Mouse (Mus musculus) MEL (cell line): ENCODE measurements around the gene Trpm1. TPM values are rescaled to one million over a fixed set of nuclear protein-coding genes. Genes with fewer than 3 reads are reported as not detected.

ENCODE experiments used
- DNase-seq: peaks from one replicate; pipeline ENCODE4 v3.0.0; 2011; ENCODE audit warnings: low read depth, low spot score
- H3K27ac ChIP-seq: 2 replicates; pipeline ENCODE4 v1.5.1; 2012; ENCODE audit warnings: low read depth, mild to moderate bottlenecking, control low read depth, low read length, moderate library complexity; ENCODE audit not compliant: control insufficient read depth
- H3K27me3 ChIP-seq, 2 experiments: fragments of 150-350 bp in 1 of 2; sonication (generic) in 1 of 2; 2 replicates each; pipeline ENCODE4 v1.6.1; 2012; ENCODE audit warnings: low read length in 2 of 2, mild to moderate bottlenecking in 2 of 2, improper control_type of control experiment in 1 of 2, moderate library complexity in 1 of 2; ENCODE audit not compliant: insufficient read depth in 2 of 2, control insufficient read depth in 1 of 2
- H3K36me3 ChIP-seq, 2 experiments: 2 replicates each; pipeline ENCODE4 v1.6.1; 2012 to 2014; ENCODE audit warnings: low read length in 2 of 2, improper control_type of control experiment in 1 of 2, inconsistent platforms in 1 of 2, mild to moderate bottlenecking in 1 of 2; ENCODE audit not compliant: insufficient read depth in 2 of 2, control insufficient read depth in 1 of 2
- H3K4me1 ChIP-seq, 2 experiments: fragments of 150-350 bp in 1 of 2; sonication (generic) in 1 of 2; 2 replicates each; pipeline ENCODE4 v1.6.1; 2012; ENCODE audit warnings: low read length in 2 of 2, improper control_type of control experiment in 1 of 2, mild to moderate bottlenecking in 1 of 2; ENCODE audit not compliant: insufficient read depth in 2 of 2, control insufficient read depth in 1 of 2
- H3K4me3 ChIP-seq, 2 experiments: fragments of 150-350 bp in 1 of 2; sonication (generic) in 1 of 2; 2 replicates each; pipeline ENCODE4 v1.5.1; 2012; ENCODE audit warnings: low read depth in 2 of 2, low read length in 2 of 2, mild to moderate bottlenecking in 2 of 2, moderate library complexity in 2 of 2, control low read depth in 1 of 2, improper control_type of control experiment in 1 of 2; ENCODE audit not compliant: control insufficient read depth in 1 of 2, insufficient read depth in 1 of 2
- H3K79me2 ChIP-seq: 2 replicates; pipeline ENCODE4 v1.6.1; 2012; ENCODE audit warnings: mild to moderate bottlenecking, low read length, moderate library complexity; ENCODE audit not compliant: control insufficient read depth, poor library complexity, insufficient read depth
- H3K9ac ChIP-seq: 2 replicates; pipeline ENCODE4 v1.6.1; 2012; ENCODE audit warnings: low read depth, mild to moderate bottlenecking, control low read depth, low read length, moderate library complexity; ENCODE audit not compliant: control insufficient read depth, poor library complexity, severe bottlenecking
- H3K9me3 ChIP-seq: fragments of 150-350 bp; sonication (generic); replicated peaks from 2 replicates; pipeline ENCODE4 v1.6.1; 2012; ENCODE audit warnings: mild to moderate bottlenecking, low read length, improper control_type of control experiment, moderate library complexity; ENCODE audit not compliant: insufficient read depth
- CHD1 ChIP-seq: IDR thresholded peaks from 2 replicates; pipeline ENCODE4 v1.6.1; 2012; ENCODE audit warnings: low read depth, mild to moderate bottlenecking, inconsistent platforms, low read length, improper control_type of control experiment
- CHD2 ChIP-seq: IDR thresholded peaks from 2 replicates; pipeline ENCODE4 v1.6.1; 2011; ENCODE audit warnings: low read length, improper control_type of control experiment
- E2F4 ChIP-seq: IDR thresholded peaks from 2 replicates; pipeline ENCODE4 v1.6.1; 2011; ENCODE audit warnings: low read depth, low read length, improper control_type of control experiment, borderline replicate concordance
- EP300 ChIP-seq, 2 experiments: IDR thresholded peaks; 2 replicates each; pipeline ENCODE4 v1.6.1; 2011; ENCODE audit warnings: improper control_type of control experiment in 2 of 2, low read length in 2 of 2, low read depth in 1 of 2, mild to moderate bottlenecking in 1 of 2
- ETS1 ChIP-seq: IDR thresholded peaks from 2 replicates; pipeline ENCODE4 v1.6.1; 2012; ENCODE audit warnings: low read depth, mild to moderate bottlenecking, inconsistent platforms, low read length, improper control_type of control experiment, moderate library complexity
- HCFC1 ChIP-seq: IDR thresholded peaks from 2 replicates; pipeline ENCODE4 v1.6.1; 2012; ENCODE audit warnings: low read depth, mild to moderate bottlenecking, inconsistent platforms, low read length, improper control_type of control experiment, moderate library complexity
- JUND ChIP-seq: IDR thresholded peaks from 2 replicates; pipeline ENCODE4 v1.6.1; 2011; ENCODE audit warnings: low read depth, mild to moderate bottlenecking, improper control_type of control experiment, low read length
- MAZ ChIP-seq: IDR thresholded peaks from 2 replicates; pipeline ENCODE4 v1.6.1; 2012; ENCODE audit warnings: low read depth, mild to moderate bottlenecking, inconsistent platforms, low read length, improper control_type of control experiment
- MEF2A ChIP-seq: IDR thresholded peaks from 2 replicates; pipeline ENCODE4 v1.6.1; 2014; ENCODE audit warnings: low read depth, mild to moderate bottlenecking, inconsistent platforms, low read length, improper control_type of control experiment; ENCODE audit not compliant: poor library complexity, insufficient replicate concordance, severe bottlenecking; ENCODE audit errors: extremely low read depth
- MYB ChIP-seq: IDR thresholded peaks from 2 replicates; pipeline ENCODE4 v1.6.1; 2011; ENCODE audit warnings: mild to moderate bottlenecking, low read depth, low read length, improper control_type of control experiment
- MYC ChIP-seq: IDR thresholded peaks from 2 replicates; pipeline ENCODE4 v1.6.1; 2011; ENCODE audit warnings: low read depth, mild to moderate bottlenecking, low read length, improper control_type of control experiment, moderate library complexity
- RCOR1 ChIP-seq: IDR thresholded peaks from 2 replicates; pipeline ENCODE4 v1.6.1; 2012; ENCODE audit warnings: low read depth, mild to moderate bottlenecking, inconsistent platforms, low read length, improper control_type of control experiment
- SIN3A ChIP-seq: IDR thresholded peaks from 2 replicates; pipeline ENCODE4 v1.6.1; 2012; ENCODE audit warnings: low read length, improper control_type of control experiment, inconsistent platforms
- TBP ChIP-seq: IDR thresholded peaks from 2 replicates; pipeline ENCODE4 v1.8.0; 2011; ENCODE audit warnings: low read depth, low read length, improper control_type of control experiment
- TCF12 ChIP-seq: IDR thresholded peaks from 2 replicates; pipeline ENCODE4 v1.6.1; 2014; ENCODE audit warnings: low read depth, mild to moderate bottlenecking, inconsistent platforms, low read length, improper control_type of control experiment, moderate library complexity
- UBTF ChIP-seq: IDR thresholded peaks from 2 replicates; pipeline ENCODE4 v1.6.1; 2012; ENCODE audit warnings: low read depth, mild to moderate bottlenecking, inconsistent platforms, low read length, improper control_type of control experiment, moderate library complexity, borderline replicate concordance; ENCODE audit not compliant: insufficient read depth
- USF1 ChIP-seq: IDR thresholded peaks from 2 replicates; pipeline ENCODE4 v1.6.1; 2014; ENCODE audit warnings: low read depth, mild to moderate bottlenecking, inconsistent platforms, low read length, improper control_type of control experiment, moderate library complexity
- USF2 ChIP-seq, 2 experiments: IDR thresholded peaks; 2 replicates each; pipeline ENCODE4 v1.6.1; 2011 to 2012; ENCODE audit warnings: improper control_type of control experiment in 2 of 2, low read length in 2 of 2, borderline replicate concordance in 1 of 2, inconsistent platforms in 1 of 2, low read depth in 1 of 2, mild to moderate bottlenecking in 1 of 2; ENCODE audit not compliant: insufficient read depth in 1 of 2
- ZKSCAN1 ChIP-seq: IDR thresholded peaks from 2 replicates; pipeline ENCODE4 v1.6.1; 2012; ENCODE audit warnings: low read depth, mild to moderate bottlenecking, inconsistent platforms, low read length, improper control_type of control experiment, moderate library complexity
- polyA plus RNA-seq, 2 experiments: library from polyadenylated mRNA; stranded (reverse) in 1 of 2; unstranded in 1 of 2; fragments of >175 nt in 1 of 2; fragments of >200 nt in 1 of 2; gene quantifications; 2 replicates each; pipeline versions ENCODE4 v1.2.1 to v1.2.4; 2012; ENCODE audit warnings: low replicate concordance in 2 of 2, low read depth in 1 of 2; ENCODE audit not compliant: insufficient read length in 2 of 2, insufficient read depth in 1 of 2, missing spikeins in 1 of 2
- total RNA-seq: library from RNA; depleted of rRNA; stranded (reverse); fragments of 300-350 nt; gene quantifications from 2 replicates; pipeline ENCODE4 v1.2.3, GENCODE M21; 2012

Trpm1 gene
- total and polyA plus RNA-seq, 3 experiments = not detected

DNA sequence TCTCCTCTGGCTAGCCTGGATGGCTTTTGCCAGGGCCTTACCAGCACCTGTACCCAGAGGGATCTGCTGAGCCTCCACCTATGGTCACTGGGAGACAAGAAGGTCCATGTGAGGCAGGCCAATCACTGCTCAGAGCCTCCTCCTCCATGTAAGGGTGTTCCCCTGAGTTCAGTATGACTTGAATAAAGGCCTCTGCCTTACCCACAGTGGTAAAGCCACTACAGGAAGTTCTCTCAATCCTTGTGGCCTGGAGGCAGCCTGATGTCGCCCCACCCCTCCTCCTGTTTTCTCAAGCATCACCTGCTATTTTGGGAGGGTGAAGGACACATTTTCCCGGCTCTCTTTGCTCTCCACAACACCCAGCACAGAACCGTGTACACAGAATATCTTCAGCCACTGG lies 42.5 kb downstream of the Trpm1 start:
- Histone ChIP-seq H3K36me3 (peaks cover 0 to 2% of the 10 kb centered on the region in 2 experiments; a peak in 1 of 4 replicates), H3K27ac (no peak overlapping the region), H3K4me1 (peaks cover 0 to 7% of the 10 kb centered on the region in 2 experiments; a peak in 2 of 4 replicates), H3K9ac (no peak overlapping the region), H3K27me3 (no peaks in the 10 kb centered on the region), H3K4me3 (no peak overlapping the region), H3K9me3 (no peaks in the 10 kb centered on the region), H3K79me2 (no peaks in the 10 kb centered on the region)
- DNase-seq = no peak
- TF ChIP-seq EP300 (IDR thresholded peaks at IDR 0.05; ENCODE audit: low read depth in 1 of 2, low read length in 2 of 2) = no peak

DNA sequence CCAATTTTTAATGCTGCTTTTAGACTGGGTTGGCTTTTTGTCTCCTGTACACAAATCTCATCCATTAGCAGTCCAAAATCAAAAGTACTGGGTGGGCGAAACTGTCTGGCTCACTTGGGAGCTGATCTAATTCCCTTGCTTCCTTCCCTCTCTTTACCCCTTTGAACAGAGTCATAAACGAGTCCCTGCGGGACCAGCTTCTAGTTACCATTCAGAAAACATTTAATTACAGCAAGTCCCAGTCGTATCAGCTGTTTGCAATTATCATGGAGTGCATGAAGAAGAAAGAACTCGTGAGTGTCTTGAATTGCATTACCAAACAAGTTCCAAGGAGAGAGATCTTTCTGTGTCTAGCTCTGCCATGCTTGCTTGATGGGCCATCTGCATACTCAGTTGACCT lies 55.1 kb downstream of the Trpm1 start:
- no peaks in the 10 kb centered on the region for H3K27me3 ChIP-seq
- TF ChIP-seq ZKSCAN1 = no peak
- no peak for TF ChIP-seq JUND
- TF ChIP-seq HCFC1 = no peak
- TF ChIP-seq RCOR1 = no peak
- TF ChIP-seq USF1 = no peak
- no peak for TF ChIP-seq TBP
- TF ChIP-seq E2F4 = no peak
- TF ChIP-seq CHD1 = no peak
- no peak for TF ChIP-seq ETS1
- TF ChIP-seq USF2 (IDR thresholded peaks at IDR 0.05; ENCODE audit: borderline replicate concordance in 1 of 2, insufficient read depth in 1 of 2, low read depth in 1 of 2, low read length in 2 of 2) = no peak
- TF ChIP-seq UBTF = no peak
- no peak for TF ChIP-seq MAZ
- TF ChIP-seq MYB = no peak
- no peak for TF ChIP-seq CHD2
- TF ChIP-seq TCF12 = no peak
- TF ChIP-seq SIN3A = no peak
- no peak for TF ChIP-seq MEF2A
- no peak for TF ChIP-seq MYC
- TF ChIP-seq, all 39 proteins: peak for 0
- Histone ChIP-seq H3K4me3 (no peak overlapping the region), H3K36me3 (no peaks in the 10 kb centered on the region), H3K4me1 (no peaks in the 10 kb centered on the region), H3K9me3 (no peaks in the 10 kb centered on the region), H3K9ac (no peak overlapping the region), H3K79me2 (no peaks in the 10 kb centered on the region), H3K27ac (no peak overlapping the region)
- no peak for DNase-seq
